Comparison of ENCODE assay signal across 12 mouse cellular contexts in the genomic region with DNA sequence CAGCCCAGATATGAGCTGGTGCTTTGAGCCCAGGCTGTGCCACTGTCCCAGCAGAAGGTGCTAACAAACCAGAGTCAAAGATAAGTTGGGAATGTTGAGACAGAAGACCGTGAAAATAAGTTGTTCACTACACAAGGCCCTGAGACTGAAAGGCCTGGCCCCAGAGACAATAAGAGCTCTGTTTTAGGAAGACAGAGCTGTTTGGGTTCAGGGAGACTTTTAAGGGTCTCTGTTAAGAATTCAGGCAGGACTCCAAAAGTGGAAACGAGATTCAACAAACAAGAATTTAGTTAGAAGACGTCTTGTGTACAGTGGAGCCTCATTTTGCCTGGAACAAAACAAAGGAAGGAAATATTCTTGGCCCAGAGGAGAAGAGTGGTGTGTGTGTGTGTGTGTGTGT. TPM values are rescaled to one million over a fixed set of nuclear protein-coding genes. Genes with fewer than 3 reads are reported as not detected.
DNase-seq lines count a peak whose midpoint lies in the region; ATAC-seq lines count a peak whose summit lies in the region.
"Had no signal": no experiment of that assay in that cellular context is flagged by ENCODE, and none has a peak within 500 bp of the region (broad histone marks: within the 10 kb centered on the region; RNA-seq: fewer than 3 reads in every experiment).

No protein-coding gene starts in this region.

- no peak for DNase-seq in heart, embryonic 10.5 days (ENCODE audit: low spot score)
- no peak for DNase-seq in heart, adult 9 months (ENCODE audit: low spot score in 2 of 2)
- DNase-seq in lung, postnatal 10 days = peak; percentile 48
- no peak for DNase-seq in lung, adult 18-20 months
- DNase-seq in spleen, adult 12 weeks (ENCODE audit: low spot score) = no peak
- no peak for DNase-seq in thymus, postnatal 4 days
- no peak for DNase-seq in cerebellum, adult 18-20 months
- DNase-seq: cerebellum, adult 9-10 months; gastrocnemius, postnatal 14 days; thymus, adult 2 months had no signal

- H3K4me3 ChIP-seq in heart, embryonic 10.5 days = no peak overlapping the region
- no peak overlapping the region for H3K4me3 ChIP-seq in limb, embryonic 15.5 days
- H3K4me3 ChIP-seq: neural tube, embryonic 12.5 days had no signal

- WGBS in heart, embryonic 10.5 days = 47% methylated on average over 3 of the region's 3 CpGs
- 53% methylated on average over 3 of the region's 3 CpGs for WGBS in limb, embryonic 15.5 days

- H3K36me3 ChIP-seq in heart, embryonic 10.5 days = peaks cover 22% of the 10 kb centered on the region
- peaks cover 13% of the 10 kb centered on the region for H3K36me3 ChIP-seq in limb, embryonic 15.5 days

- H3K27me3 ChIP-seq in heart, embryonic 10.5 days (ENCODE audit: insufficient read depth, poor library complexity, severe bottlenecking) = no peaks in the 10 kb centered on the region
- H3K27me3 ChIP-seq in limb, embryonic 15.5 days = no peaks in the 10 kb centered on the region
- H3K27me3 ChIP-seq: neural tube, embryonic 12.5 days had no signal

- H3K4me1 ChIP-seq in heart, embryonic 10.5 days = peaks cover 25% of the 10 kb centered on the region
- H3K4me1 ChIP-seq in limb, embryonic 15.5 days = peaks cover 6% of the 10 kb centered on the region; the same call in 1 of the 2 replicates

- H3K9ac ChIP-seq in limb, embryonic 15.5 days = no peak overlapping the region
- H3K9ac ChIP-seq: neural tube, embryonic 12.5 days had no signal

- no peak overlapping the region for H3K4me2 ChIP-seq in limb, embryonic 15.5 days
- H3K4me2 ChIP-seq: neural tube, embryonic 12.5 days had no signal

- no peaks in the 10 kb centered on the region for H3K9me3 ChIP-seq in heart, embryonic 10.5 days
- no peaks in the 10 kb centered on the region for H3K9me3 ChIP-seq in limb, embryonic 15.5 days
- H3K9me3 ChIP-seq: neural tube, embryonic 12.5 days had no signal

- H3K27ac ChIP-seq in heart, embryonic 10.5 days = peak overlapping the region; percentile 70; the same call in 1 of the 2 replicates
- H3K27ac ChIP-seq in limb, embryonic 15.5 days = peak overlapping the region; percentile 63
- H3K27ac ChIP-seq: neural tube, embryonic 12.5 days had no signal

- ATAC-seq in limb, embryonic 15.5 days (ENCODE audit: insufficient number of reproducible peaks, low FRiP score, low TSS enrichment, low read depth) = no peak

RNA-seq across cellular contexts. Expression of gene Ifnar2, which starts 6.8 kb away (rescaled TPM):
- polyA plus RNA-seq in heart, embryonic 10.5 days (2016; fragmentation: Nextera tagmentation; extraction: Ambion mirVana) = 42.2 and 48.8 TPM in 2 replicates
- 59.4 and 70.0 TPM in 2 replicates for polyA plus RNA-seq in limb, embryonic 15.5 days (2015; fragmentation: Nextera tagmentation; extraction: Ambion mirVana)

RNA-seq across cellular contexts. Expression of gene Gm21970, which starts 12.1 kb away (rescaled TPM):
- not detected in 2 replicates for polyA plus RNA-seq in heart, embryonic 10.5 days (2016; fragmentation: Nextera tagmentation; extraction: Ambion mirVana)
- 0.66 TPM in 1 of 2 replicates, not detected in the other for polyA plus RNA-seq in limb, embryonic 15.5 days (2015; fragmentation: Nextera tagmentation; extraction: Ambion mirVana)
- polyA plus RNA-seq: neural tube, embryonic 12.5 days; thymus, adult 2 months had no signal

RNA-seq across cellular contexts. Expression of gene Il10rb, which starts 26.6 kb away (rescaled TPM):
- polyA plus RNA-seq in heart, embryonic 10.5 days (2016; fragmentation: Nextera tagmentation; extraction: Ambion mirVana) = 29.6 and 37.0 TPM in 2 replicates
- polyA plus RNA-seq in limb, embryonic 15.5 days (2015; fragmentation: Nextera tagmentation; extraction: Ambion mirVana) = 29.5 and 33.2 TPM in 2 replicates
